Mouse (Mus musculus) ES-E14 (cell line): ENCODE data around the gene Zscan12.

ENCODE experiments used
- MAFK ChIP-seq: IDR thresholded peaks from 2 replicates; pipeline ENCODE4 v1.6.1; 2014; ENCODE audit warnings: mild to moderate bottlenecking, low read depth, low read length, inconsistent platforms; ENCODE audit not compliant: insufficient read depth
- ZC3H11A ChIP-seq: IDR thresholded peaks from 2 replicates; pipeline ENCODE4 v1.6.1; 2012; ENCODE audit warnings: low read depth, mild to moderate bottlenecking, inconsistent platforms, low read length, borderline replicate concordance
- ZNF384 ChIP-seq: IDR thresholded peaks from 2 replicates; pipeline ENCODE4 v1.6.1; 2012; ENCODE audit warnings: low read depth, low read length, inconsistent platforms

DNA sequence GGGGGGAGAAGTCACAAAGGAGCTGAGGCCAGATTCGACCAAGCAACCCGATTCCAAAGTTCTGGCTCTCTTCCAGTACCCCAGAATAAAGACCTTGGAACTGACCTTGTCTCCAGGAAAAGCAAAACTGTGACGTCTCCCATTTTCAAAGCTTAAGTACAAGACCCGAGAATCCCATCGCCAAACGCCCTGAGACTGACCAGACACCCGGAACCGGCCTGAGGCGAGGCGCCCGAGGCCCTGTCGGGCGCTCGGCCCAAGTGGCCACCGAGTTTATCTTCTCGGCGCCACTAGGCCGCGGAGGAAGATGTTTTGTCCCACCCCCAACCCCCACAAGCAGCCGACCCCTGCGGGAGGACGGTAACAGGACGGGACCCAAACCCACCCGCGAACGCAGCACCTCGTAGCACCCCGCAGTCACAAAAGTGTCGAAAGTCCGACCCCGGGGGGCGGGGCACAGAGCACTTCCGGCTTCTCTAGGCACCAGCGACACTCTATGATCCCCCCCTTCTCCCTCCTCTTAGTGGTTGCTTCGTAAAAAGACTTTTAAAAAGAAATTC is 39.7 kb downstream of the Zscan12 start, which contains the start of gene Zkscan3:
- TF ChIP-seq ZC3H11A (no peak), MAFK (no peak), ZNF384 (no peak)
